Mouse (Mus musculus) CH12.LX (cell line): ENCODE results near the gene Lrrc8c.

Source experiments
- CTCF ChIP-seq, 2 experiments: IDR thresholded peaks in 1 of 2; conservative IDR thresholded peaks in 1 of 2; 2 replicates each; pipeline ENCODE4 v1.5.1; 2011 to 2012; ENCODE audit warnings: low read depth in 2 of 2, low read length in 2 of 2, improper control_type of control experiment in 1 of 2, inconsistent platforms in 1 of 2, mild to moderate bottlenecking in 1 of 2, moderate library complexity in 1 of 2
- ELF1 ChIP-seq: IDR thresholded peaks from 2 replicates; pipeline ENCODE4 v1.6.1; 2014; ENCODE audit warnings: low read depth, mild to moderate bottlenecking, inconsistent platforms, low read length, improper control_type of control experiment
- EP300 ChIP-seq: IDR thresholded peaks from 2 replicates; pipeline ENCODE4 v1.6.1; 2011; ENCODE audit warnings: low read length, improper control_type of control experiment
- JUND ChIP-seq: conservative IDR thresholded peaks from 2 replicates; pipeline ENCODE4 v1.6.1; 2011; ENCODE audit warnings: low read depth, low read length, improper control_type of control experiment
- MAFK ChIP-seq: IDR thresholded peaks from 2 replicates; pipeline ENCODE4 v1.6.1; 2011; ENCODE audit warnings: low read length, improper control_type of control experiment; ENCODE audit not compliant: insufficient replicate concordance
- MAZ ChIP-seq: IDR thresholded peaks from 2 replicates; pipeline ENCODE4 v1.6.1; 2012; ENCODE audit warnings: low read depth, mild to moderate bottlenecking, inconsistent platforms, low read length, improper control_type of control experiment, moderate library complexity
- NRF1 ChIP-seq: IDR thresholded peaks from 2 replicates; pipeline ENCODE4 v1.6.1; 2014; ENCODE audit warnings: low read depth, mild to moderate bottlenecking, inconsistent platforms, low read length, improper control_type of control experiment, moderate library complexity
- POLR2A ChIP-seq: IDR thresholded peaks from 2 replicates; pipeline ENCODE4 v1.6.1; 2011; ENCODE audit warnings: low read depth, mild to moderate bottlenecking, improper control_type of control experiment, low read length
- POLR2AphosphoS2 ChIP-seq: IDR thresholded peaks from 2 replicates; pipeline ENCODE4 v1.6.1; 2011; ENCODE audit warnings: low read depth, low read length, improper control_type of control experiment
- RAD21 ChIP-seq: IDR thresholded peaks from 2 replicates; pipeline ENCODE4 v1.6.1; 2011; ENCODE audit warnings: low read depth, mild to moderate bottlenecking, low read length, improper control_type of control experiment, moderate library complexity
- SIN3A ChIP-seq: IDR thresholded peaks from 2 replicates; pipeline ENCODE4 v1.6.1; 2012; ENCODE audit warnings: low read length, improper control_type of control experiment, inconsistent platforms
- USF1 ChIP-seq: IDR thresholded peaks from 2 replicates; pipeline ENCODE4 v1.6.1; 2014; ENCODE audit warnings: low read depth, mild to moderate bottlenecking, inconsistent platforms, low read length, improper control_type of control experiment
- USF2 ChIP-seq: conservative IDR thresholded peaks from 2 replicates; pipeline ENCODE4 v1.6.1; 2011; ENCODE audit warnings: low read depth, low read length, improper control_type of control experiment
- ZMIZ1 ChIP-seq: IDR thresholded peaks from 2 replicates; pipeline ENCODE4 v1.6.1; 2012; ENCODE audit warnings: low read depth, mild to moderate bottlenecking, inconsistent platforms, low read length, improper control_type of control experiment

DNA sequence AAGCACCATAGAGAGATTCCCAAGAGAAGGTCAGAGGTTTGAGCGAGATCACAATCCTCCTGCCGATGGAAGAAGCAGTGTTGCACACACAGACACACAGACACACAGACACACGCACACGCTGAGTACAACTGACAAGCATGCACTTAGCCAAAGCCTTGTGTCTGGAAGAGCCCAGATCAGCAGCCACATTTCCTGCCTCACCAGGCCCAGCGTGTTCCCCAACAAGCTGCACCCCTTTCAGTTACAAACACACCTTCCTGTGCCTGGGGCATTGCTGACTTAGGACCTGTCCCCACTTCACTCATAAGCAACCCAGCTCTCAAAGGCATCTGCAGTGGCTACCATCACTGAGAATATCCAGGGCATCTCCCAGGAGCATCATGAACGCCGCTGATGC, 25.8 kb upstream of the Lrrc8c start:
- TF ChIP-seq MAZ (no peak), EP300 (no peak), CTCF (conservative IDR thresholded peaks at IDR 0.05 in 1 of 2, IDR thresholded peaks at IDR 0.05 in 1 of 2; ENCODE audit: low read depth in 2 of 2, low read length in 2 of 2) (no peak), POLR2A (no peak), USF1 (no peak), POLR2AphosphoS2 (no peak), MAFK (no peak), ZMIZ1 (no peak), RAD21 (no peak), NRF1 (no peak), ELF1 (no peak), JUND (no peak), USF2 (no peak), SIN3A (no peak)
